Mouse (Mus musculus) splenic B cell, adult 2 months (primary cell): ENCODE results near the gene Dqx1.

Experiments
- DNase-seq: peaks from one replicate; pipeline ENCODE4 v3.0.0-alpha.2; 2011; ENCODE audit warnings: low read depth, low spot score
- H3K27me3 ChIP-seq: 2 replicates; pipeline ENCODE4 v1.6.1; 2012; ENCODE audit warnings: mild to moderate bottlenecking, low read length, moderate library complexity, mixed read lengths; ENCODE audit not compliant: control insufficient read depth, poor library complexity, insufficient read depth, severe bottlenecking
- H3K36me3 ChIP-seq: 2 replicates; pipeline ENCODE4 v1.6.1; 2012; ENCODE audit warnings: mild to moderate bottlenecking, low read length, moderate library complexity, mixed read lengths; ENCODE audit not compliant: control insufficient read depth, poor library complexity, insufficient read depth, severe bottlenecking

Dqx1 gene

DNA sequence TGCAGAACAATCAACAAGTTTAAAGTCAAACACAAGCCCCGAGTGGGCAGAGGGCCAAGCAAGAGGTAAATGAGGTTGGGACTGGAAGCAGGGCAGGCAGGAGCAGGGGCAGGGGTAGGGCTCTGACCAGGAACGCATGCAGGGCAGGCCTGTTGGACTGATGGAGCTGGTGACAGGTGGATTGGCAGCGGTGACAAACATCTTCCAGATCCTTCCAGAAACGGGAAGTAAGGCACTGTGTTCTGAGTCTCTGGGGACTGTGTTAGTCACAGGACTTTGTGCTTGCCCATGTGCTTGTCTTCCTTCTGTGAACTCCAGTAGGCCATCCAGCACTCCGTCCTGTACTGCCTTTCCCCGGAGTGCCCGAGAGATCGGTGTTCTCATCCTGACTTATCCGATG, 12.9 kb upstream of the Dqx1 start:
- no peaks in the 10 kb centered on the region for H3K36me3 ChIP-seq
- peak; percentile 83 for DNase-seq
- no peaks in the 10 kb centered on the region for H3K27me3 ChIP-seq

DNA sequence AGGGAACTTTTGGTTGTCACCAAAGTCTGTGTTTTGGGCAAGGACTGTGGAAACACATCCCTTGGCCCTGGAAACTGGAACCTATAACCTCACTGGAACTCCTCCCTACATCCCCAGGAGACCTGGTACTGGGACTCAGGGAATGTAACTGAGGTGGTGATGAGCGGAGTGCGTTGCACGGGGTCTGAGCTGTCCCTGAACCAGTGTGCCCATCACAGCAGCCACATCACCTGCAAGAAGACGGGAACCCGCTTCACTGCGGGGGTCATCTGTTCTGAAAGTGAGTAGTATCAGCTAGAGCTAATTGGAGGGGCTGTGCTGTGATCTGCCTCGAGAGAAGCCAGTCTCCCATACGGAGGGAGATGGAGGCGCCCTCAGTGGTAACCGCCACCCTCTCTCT, 8.3 kb upstream of the Dqx1 start:
- Histone ChIP-seq H3K27me3 (no peaks in the 10 kb centered on the region), H3K36me3 (no peaks in the 10 kb centered on the region; the same call in 1 of the 2 replicates)
- no peak for DNase-seq

DNA sequence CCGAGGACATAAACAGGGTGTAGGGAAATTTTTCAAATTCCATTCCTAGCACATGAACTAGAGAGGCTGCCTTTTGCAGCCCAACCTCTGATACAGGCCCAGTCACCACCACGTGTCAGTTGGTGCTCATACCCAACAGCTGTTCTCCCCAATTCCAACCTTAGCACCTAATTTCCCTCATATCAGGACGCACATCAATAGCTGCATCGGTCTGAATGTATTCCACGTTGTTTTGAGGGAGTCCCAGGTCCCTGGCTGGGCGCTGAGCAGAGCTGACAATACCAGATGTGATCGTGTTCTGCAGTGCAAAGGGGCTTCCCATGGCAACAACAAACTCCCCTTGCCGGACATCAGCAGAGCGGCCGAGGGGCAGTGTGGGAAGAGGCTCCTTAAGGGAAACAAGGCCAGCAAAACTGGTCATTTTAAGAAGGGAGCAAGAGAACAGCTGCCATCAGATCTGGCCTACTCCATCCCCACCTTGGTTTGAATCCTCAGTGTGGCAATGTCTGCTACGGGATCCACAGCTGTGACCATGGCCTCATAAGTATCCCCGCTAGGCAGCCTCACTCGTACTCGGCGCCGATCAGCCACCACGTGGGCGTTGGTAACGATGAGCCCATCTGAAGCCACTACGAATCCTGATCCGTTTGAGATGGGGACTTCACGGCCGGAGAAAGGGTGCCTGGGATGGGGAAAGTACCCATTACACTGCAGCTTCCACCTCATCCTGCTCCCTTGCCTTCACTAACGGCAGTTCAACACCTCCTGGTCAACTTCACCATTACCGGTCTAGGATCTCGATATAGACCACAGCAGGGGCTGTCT, 4.3 kb upstream of the Dqx1 start:
- Histone ChIP-seq H3K36me3 (peaks cover 6% of the 10 kb centered on the region), H3K27me3 (no peaks in the 10 kb centered on the region)
- DNase-seq, result peak; percentile 55

- Histone ChIP-seq H3K36me3 (peaks cover 6% of the 10 kb centered on the region), H3K27me3 (no peaks in the 10 kb centered on the region)
- peak; percentile 99 for DNase-seq
These were observed 3.4 kb upstream of the Dqx1 start, which contains the start of gene Aup1 for GRCm38 (mm10) chr6:83054074-83054851. Gene Aup1, plus strand, starts transcription at chr6:83054521.

DNA sequence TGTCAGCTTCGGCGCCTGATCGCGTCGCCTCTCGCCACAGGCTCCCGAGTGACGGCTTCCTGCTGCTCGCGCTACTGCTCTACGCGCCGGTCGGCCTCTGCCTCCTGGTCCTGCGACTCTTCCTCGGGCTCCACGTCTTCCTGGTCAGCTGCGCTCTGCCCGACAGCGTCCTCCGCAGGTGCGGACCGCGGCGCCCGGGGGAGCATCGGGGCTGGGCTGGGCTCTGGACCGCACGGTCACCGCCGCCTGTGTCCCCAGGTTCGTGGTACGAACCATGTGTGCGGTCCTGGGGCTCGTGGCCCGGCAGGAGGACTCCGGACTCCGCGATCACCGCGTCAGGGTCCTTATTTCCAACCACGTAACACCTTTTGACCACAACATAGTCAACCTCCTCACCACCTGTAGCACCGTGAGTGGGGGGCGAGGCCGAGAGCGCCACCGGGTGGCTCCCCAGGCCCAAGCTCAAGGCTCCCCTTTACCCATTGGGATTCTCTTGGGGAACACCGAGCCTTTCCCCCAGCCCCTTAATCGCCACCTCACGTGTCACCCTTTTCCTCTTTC, 2.7 kb upstream of the Dqx1 start, which contains the start of gene Htra2:
Gene Htra2 (minus strand): TSS at position 403 of the 561 bp plus-strand sequence.
- peaks cover 6% of the 10 kb centered on the region for H3K36me3 ChIP-seq
- DNase-seq, result peak; percentile 46
- H3K27me3 ChIP-seq, result no peaks in the 10 kb centered on the region

- H3K36me3 ChIP-seq, result peaks cover 6% of the 10 kb centered on the region
- DNase-seq, result no peak
- no peaks in the 10 kb centered on the region for H3K27me3 ChIP-seq
These were observed 1.1 kb downstream of the Dqx1 start for GRCm38 (mm10) chr6:83058725-83059124.

- H3K27me3 ChIP-seq, result peaks cover 5% of the 10 kb centered on the region
- peak; percentile 27 for DNase-seq
- no peaks in the 10 kb centered on the region for H3K36me3 ChIP-seq
These were observed 8.4 kb downstream of the Dqx1 start for GRCm38 (mm10) chr6:83065995-83066394.

GRCm38 (mm10) chr6:83066441-83066840, 8.8 kb downstream of the Dqx1 start:
- no peaks in the 10 kb centered on the region for H3K36me3 ChIP-seq
- peaks cover 7% of the 10 kb centered on the region for H3K27me3 ChIP-seq
- DNase-seq, result no peak

DNA sequence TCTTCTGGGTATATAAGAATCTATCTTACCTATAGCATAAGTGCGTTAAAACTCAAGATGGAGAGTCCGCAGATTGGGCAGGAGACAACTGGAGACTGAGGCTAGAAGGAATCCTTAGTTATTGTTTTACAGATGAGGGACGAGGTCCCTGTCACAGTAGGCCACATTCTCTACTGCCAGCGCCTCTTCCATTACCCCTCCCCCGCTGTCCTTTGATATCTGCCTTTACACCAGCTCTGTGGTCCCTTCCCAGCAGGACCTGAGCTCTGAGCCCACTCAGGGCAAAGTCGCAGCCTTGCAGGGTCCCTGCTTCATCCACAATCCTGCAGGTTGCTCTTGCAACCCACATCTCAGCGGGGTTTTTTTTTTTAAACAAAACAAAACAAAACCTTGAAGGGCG, 10.6 kb downstream of the Dqx1 start:
- no peak for DNase-seq
- no peaks in the 10 kb centered on the region for H3K36me3 ChIP-seq
- H3K27me3 ChIP-seq, result peaks cover 7% of the 10 kb centered on the region

- peak; percentile 27 for DNase-seq
- Histone ChIP-seq H3K36me3 (no peaks in the 10 kb centered on the region), H3K27me3 (peaks cover 9% of the 10 kb centered on the region)
These were observed 11.3 kb downstream of the Dqx1 start for GRCm38 (mm10) chr6:83068706-83069487.

DNA sequence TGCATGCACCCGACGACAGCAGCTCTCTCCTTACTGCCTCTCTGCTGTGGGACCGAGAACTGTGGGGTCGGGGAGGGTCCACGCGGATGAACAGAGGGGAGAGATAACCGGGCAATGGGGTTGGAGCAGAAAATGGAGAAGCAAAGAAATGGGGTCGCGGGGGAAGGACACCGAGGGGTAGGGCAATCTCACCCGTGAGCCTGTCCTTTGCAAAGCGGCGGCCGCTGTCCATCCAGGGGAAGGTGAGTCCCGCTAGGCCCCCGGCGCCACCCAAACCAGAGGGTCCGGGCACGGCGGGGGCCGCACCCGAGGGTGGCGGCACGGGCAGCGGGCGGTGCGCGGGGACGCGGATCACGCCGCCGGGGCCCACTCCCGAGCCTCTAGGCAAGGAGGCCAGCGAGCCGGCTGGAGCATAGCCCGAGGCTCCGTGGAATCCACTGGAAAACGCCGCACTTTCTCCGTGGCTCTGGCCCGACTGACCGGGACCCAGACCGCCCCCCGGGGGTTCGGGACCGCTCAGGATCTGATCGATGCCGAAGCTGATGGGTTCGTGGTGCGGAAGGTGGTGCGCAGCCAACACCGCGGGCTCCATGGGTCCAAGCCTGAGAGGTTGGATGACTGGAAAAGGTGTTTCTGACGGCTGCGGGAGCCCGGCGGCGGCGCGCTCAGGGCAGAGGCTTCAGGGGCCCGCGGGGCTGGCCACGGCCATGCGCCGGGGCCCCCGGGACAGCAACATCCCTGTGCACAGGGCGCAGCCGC, 12.0 kb downstream of the Dqx1 start:
- DNase-seq, result no peak
- Histone ChIP-seq H3K27me3 (peaks cover 9% of the 10 kb centered on the region), H3K36me3 (no peaks in the 10 kb centered on the region)

DNA sequence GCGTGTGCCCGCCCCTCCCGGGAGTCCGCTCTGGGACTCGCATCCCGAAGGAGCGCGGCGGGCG, 12.4 kb downstream of the Dqx1 start, which contains the start of gene Tlx2:
Gene Tlx2 (minus strand): TSS at position 47 of the 64 bp plus-strand sequence.
- Histone ChIP-seq H3K27me3 (peaks cover 9% of the 10 kb centered on the region), H3K36me3 (no peaks in the 10 kb centered on the region)
- no peak for DNase-seq

GRCm38 (mm10) chr6:83070311-83071219, 12.9 kb downstream of the Dqx1 start:
- Histone ChIP-seq H3K27me3 (peaks cover 9% of the 10 kb centered on the region), H3K36me3 (no peaks in the 10 kb centered on the region)
- peak; percentile 50 for DNase-seq
